Mouse (Mus musculus) C2C12 (cell line): ENCODE results near the gene Brms1. TPM values are rescaled to one million over a fixed set of nuclear protein-coding genes. Genes with fewer than 3 reads are reported as not detected.

Experiments used
- H3K27me3 ChIP-seq: one replicate; pipeline ENCODE4 v1.6.1; 2011; ENCODE audit not compliant: control insufficient read depth, insufficient read depth, insufficient read length
- H3K36me3 ChIP-seq: one replicate; pipeline ENCODE4 v1.6.1; 2011; ENCODE audit not compliant: control insufficient read depth, insufficient read depth
- H3K4me3 ChIP-seq: one replicate; pipeline ENCODE4 v1.5.1; 2011; ENCODE audit warnings: mild to moderate bottlenecking, control low read depth; ENCODE audit not compliant: poor library complexity, insufficient read depth, severe bottlenecking
- H3K79me2 ChIP-seq: one replicate; pipeline ENCODE4 v1.6.1; 2011; ENCODE audit not compliant: control insufficient read depth, insufficient read depth
- H3K79me3 ChIP-seq: one replicate; pipeline ENCODE4 v1.6.1; 2011; ENCODE audit warnings: low read depth, control low read depth
- H3ac ChIP-seq: one replicate; pipeline ENCODE3; 2011; ENCODE audit warnings: low read depth; ENCODE audit not compliant: control insufficient read depth, insufficient read length
- CEBPB ChIP-seq: IDR thresholded peaks from one replicate; pipeline ENCODE4 v1.6.1; 2011; ENCODE audit warnings: low read depth, mild to moderate bottlenecking, control low read depth, moderate library complexity
- CTCF ChIP-seq: IDR thresholded peaks from one replicate; pipeline ENCODE4 v1.5.1; 2011; ENCODE audit not compliant: control insufficient read depth, insufficient read depth, insufficient read length
- FOSL1 ChIP-seq: IDR thresholded peaks from one replicate; pipeline ENCODE4 v1.8.0; 2011; ENCODE audit warnings: mild to moderate bottlenecking, low read length; ENCODE audit not compliant: poor library complexity, insufficient read depth, severe bottlenecking
- MAX ChIP-seq: IDR thresholded peaks from one replicate; pipeline ENCODE4 v1.6.1; 2011; ENCODE audit warnings: mild to moderate bottlenecking, control low read depth
- MYOD1 ChIP-seq: IDR thresholded peaks from one replicate; pipeline ENCODE4 v1.6.1; 2011; ENCODE audit warnings: low read depth; ENCODE audit not compliant: control insufficient read depth, insufficient read length
- MYOG ChIP-seq: IDR thresholded peaks from one replicate; pipeline ENCODE4 v1.6.1; 2011; ENCODE audit not compliant: control insufficient read depth, insufficient read length; ENCODE audit errors: extremely low read depth
- USF1 ChIP-seq: IDR thresholded peaks from one replicate; pipeline ENCODE4 v1.6.1; 2011; ENCODE audit warnings: low read depth, mild to moderate bottlenecking, control low read depth, moderate library complexity
- polyA plus RNA-seq: library from polyadenylated mRNA; unstranded; fragments of >200 nt; fragmentation: generic; extraction: Trizol; gene quantifications from one replicate; pipeline ENCODE4 v1.2.1, GENCODE M21; 2012; ENCODE audit warnings: missing spikeins

Brms1 gene
- polyA plus RNA-seq, 1 experiment = 55.3 TPM

- TF ChIP-seq USF1 (no peak), MAX (no peak), FOSL1 (no peak), CEBPB (no peak), MYOD1 (no peak), CTCF (no peak)
- H3K36me3 ChIP-seq = no peaks in the 10 kb centered on the region
- no peak overlapping the region for H3K4me3 ChIP-seq
- no peaks in the 10 kb centered on the region for H3K79me3 ChIP-seq
- no peak overlapping the region for H3ac ChIP-seq
- H3K27me3 ChIP-seq = no peaks in the 10 kb centered on the region
- H3K79me2 ChIP-seq = no peaks in the 10 kb centered on the region
These were observed 26.1 kb downstream of the Brms1 start for GRCm38 (mm10) chr19:5067040-5067799.

GRCm38 (mm10) chr19:5067867-5068569 is 26.9 kb downstream of the Brms1 start, which contains the start of gene Cd248:
TSS of gene Cd248 (plus strand) at chr19:5068078.
- H3K79me3 ChIP-seq = no peaks in the 10 kb centered on the region
- H3K79me2 ChIP-seq = no peaks in the 10 kb centered on the region
- H3K36me3 ChIP-seq = no peaks in the 10 kb centered on the region

GRCm38 (mm10) chr19:5068570-5069234 is 27.5 kb downstream of the Brms1 start:
- H3K27me3 ChIP-seq = no peaks in the 10 kb centered on the region

More at GRCm38 (mm10) chr19:5067867-5068569, 26.9 kb downstream of the Brms1 start, which contains the start of gene Cd248:
- H3K27me3 ChIP-seq = no peaks in the 10 kb centered on the region
- TF ChIP-seq MYOG = no peak
- TF ChIP-seq CEBPB = no peak
- no peak for TF ChIP-seq MAX
- TF ChIP-seq FOSL1 = no peak
- TF ChIP-seq USF1 = no peak
- no peak for TF ChIP-seq CTCF
- TF ChIP-seq MYOD1 = no peak
- no peak within 1 kb of the TSS for H3K4me3 ChIP-seq
- peak within 1 kb of the TSS; percentile 47 for H3ac ChIP-seq

DNA sequence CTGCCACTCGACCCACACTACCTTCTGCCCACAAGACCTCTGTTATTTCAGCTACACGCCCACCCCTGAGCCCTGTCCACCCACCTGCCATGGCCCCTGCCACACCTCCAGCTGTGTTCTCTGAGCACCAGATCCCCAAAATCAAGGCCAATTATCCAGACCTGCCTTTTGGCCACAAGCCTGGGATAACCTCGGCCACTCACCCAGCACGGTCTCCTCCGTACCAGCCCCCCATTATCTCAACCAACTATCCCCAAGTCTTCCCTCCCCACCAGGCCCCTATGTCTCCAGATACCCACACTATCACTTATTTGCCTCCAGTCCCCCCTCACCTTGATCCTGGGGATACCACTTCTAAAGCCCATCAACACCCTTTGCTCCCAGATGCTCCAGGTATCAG is 28.3 kb downstream of the Brms1 start:
- Histone ChIP-seq H3K79me2 (no peaks in the 10 kb centered on the region), H3ac (no peak overlapping the region), H3K27me3 (no peaks in the 10 kb centered on the region), H3K79me3 (no peaks in the 10 kb centered on the region), H3K36me3 (no peaks in the 10 kb centered on the region), H3K4me3 (no peak overlapping the region)
- TF ChIP-seq CEBPB (no peak), USF1 (no peak), FOSL1 (no peak), MAX (no peak), CTCF (no peak), MYOG (no peak), MYOD1 (no peak)

More at GRCm38 (mm10) chr19:5068570-5069234, 27.5 kb downstream of the Brms1 start:
- TF ChIP-seq USF1 = no peak
- no peak for TF ChIP-seq MYOD1
- no peak for TF ChIP-seq CEBPB
- TF ChIP-seq CTCF = no peak
- no peak for TF ChIP-seq FOSL1
- no peak for TF ChIP-seq MYOG
- no peak for TF ChIP-seq MAX
- Histone ChIP-seq H3ac (no peak overlapping the region), H3K79me3 (no peaks in the 10 kb centered on the region), H3K36me3 (no peaks in the 10 kb centered on the region), H3K79me2 (no peaks in the 10 kb centered on the region), H3K4me3 (no peak overlapping the region)

DNA sequence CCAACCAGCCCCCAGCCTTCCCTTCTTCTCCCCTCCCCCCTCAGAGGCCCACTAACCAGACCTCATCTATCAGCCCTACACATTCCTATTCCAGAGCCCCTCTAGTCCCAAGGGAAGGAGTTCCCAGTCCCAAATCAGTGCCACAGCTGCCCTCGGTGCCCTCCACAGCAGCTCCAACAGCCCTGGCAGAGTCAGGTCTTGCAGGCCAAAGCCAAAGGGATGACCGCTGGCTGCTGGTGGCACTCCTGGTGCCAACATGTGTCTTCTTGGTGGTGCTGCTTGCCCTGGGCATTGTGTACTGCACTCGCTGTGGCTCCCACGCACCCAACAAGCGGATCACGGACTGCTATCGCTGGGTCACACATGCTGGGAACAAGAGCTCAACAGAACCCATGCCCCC is 28.8 kb downstream of the Brms1 start:
- no peak for TF ChIP-seq USF1
- no peak for TF ChIP-seq MAX
- no peak for TF ChIP-seq MYOD1
- no peak for TF ChIP-seq CTCF
- TF ChIP-seq CEBPB = no peak
- no peak for TF ChIP-seq FOSL1
- TF ChIP-seq MYOG = no peak
- no peak overlapping the region for H3K4me3 ChIP-seq

More for the DNA sequence above, 28.8 kb downstream of the Brms1 start:
- Histone ChIP-seq H3K27me3 (no peaks in the 10 kb centered on the region), H3K79me2 (no peaks in the 10 kb centered on the region), H3K36me3 (no peaks in the 10 kb centered on the region), H3K79me3 (no peaks in the 10 kb centered on the region), H3ac (no peak overlapping the region)
